Mouse (Mus musculus) liver, adult (tissue): Measurements from ENCODE around the gene Psmd5.
A peak's percentile ranks its signal among the peaks of the same experiment; 100 is the strongest.

Source experiments
- GATA4 ChIP-seq: IDR thresholded peaks from 2 replicates; pipeline ENCODE4 v1.6.1; 2014; ENCODE audit warnings: mild to moderate bottlenecking, low read length; ENCODE audit not compliant: insufficient replicate concordance

The Psmd5 gene

GRCm38 (mm10) chr2:34903191-34903590, 28.4 kb upstream of the Psmd5 start:
- no peak for TF ChIP-seq GATA4

GRCm38 (mm10) chr2:34902731-34903130, 28.0 kb upstream of the Psmd5 start:
- no peak for TF ChIP-seq GATA4

- TF ChIP-seq GATA4 = no peak
Observed at GRCm38 (mm10) chr2:34901726-34902125, 27.0 kb upstream of the Psmd5 start.

- no peak for TF ChIP-seq GATA4
Observed at GRCm38 (mm10) chr2:34900412-34900811, 25.6 kb upstream of the Psmd5 start.

- TF ChIP-seq GATA4 = no peak
Observed at GRCm38 (mm10) chr2:34899682-34900081, 24.9 kb upstream of the Psmd5 start.

GRCm38 (mm10) chr2:34897820-34898219, 23.1 kb upstream of the Psmd5 start:
- no peak for TF ChIP-seq GATA4

GRCm38 (mm10) chr2:34896821-34897460, 22.2 kb upstream of the Psmd5 start:
- no peak for TF ChIP-seq GATA4

- no peak for TF ChIP-seq GATA4
Observed at GRCm38 (mm10) chr2:34895503-34896113, 20.8 kb upstream of the Psmd5 start.

- TF ChIP-seq GATA4 = no peak
Observed at GRCm38 (mm10) chr2:34893950-34894349, 19.2 kb upstream of the Psmd5 start.

- no peak for TF ChIP-seq GATA4
Observed at GRCm38 (mm10) chr2:34884186-34884585, 9.4 kb upstream of the Psmd5 start.

GRCm38 (mm10) chr2:34883190-34883589, 8.4 kb upstream of the Psmd5 start:
- TF ChIP-seq GATA4 = no peak

GRCm38 (mm10) chr2:34882757-34883156, 8.0 kb upstream of the Psmd5 start:
- no peak for TF ChIP-seq GATA4

- no peak for TF ChIP-seq GATA4
Observed at GRCm38 (mm10) chr2:34880054-34880453, 5.3 kb upstream of the Psmd5 start.

GRCm38 (mm10) chr2:34874271-34874670, 497 bp downstream of the Psmd5 start, which contains the start of gene Cutal:
Gene Cutal (plus strand): TSS chr2:34874396.
- no peak for TF ChIP-seq GATA4

GRCm38 (mm10) chr2:34870520-34871474, 4.0 kb downstream of the Psmd5 start:
- peak; percentile 5; the same call in 1 of the 2 replicates for TF ChIP-seq GATA4

- no peak for TF ChIP-seq GATA4
Observed at GRCm38 (mm10) chr2:34869680-34870079, 5.1 kb downstream of the Psmd5 start.
